Mouse (Mus musculus): ENCODE results near the gene Batf2.

DNA sequence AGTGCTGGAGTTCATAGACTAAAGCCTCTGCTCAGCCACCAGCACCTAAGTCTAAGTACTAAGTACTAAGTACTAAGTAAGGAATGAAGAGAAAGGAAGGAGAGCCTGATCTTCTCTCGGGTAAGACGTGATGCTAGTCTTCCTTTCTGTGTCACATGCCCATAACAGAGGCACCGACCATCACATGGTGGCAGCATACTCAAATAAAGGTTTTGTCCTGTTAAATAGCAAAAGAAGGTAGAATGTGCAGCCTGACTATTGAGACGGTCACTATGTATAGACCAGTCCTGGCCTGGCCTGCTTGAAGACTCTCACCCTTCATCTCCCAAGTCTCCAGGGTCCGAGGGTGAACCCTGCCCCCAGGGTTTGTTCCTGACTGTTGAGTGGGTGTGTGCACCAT lies 4.1 kb downstream of the Batf2 start:
- peak; percentile 3 for TF ChIP-seq USF1 (IDR thresholded peaks at IDR 0.05; ENCODE audit: low read depth)
- TF ChIP-seq MYOD1 (IDR thresholded peaks at IDR 0.05; ENCODE audit: control insufficient read depth, insufficient read length, low read depth) = no peak

All from C2C12 (cell line).